Mouse (Mus musculus) activated CD4-positive, CD25-positive, alpha-beta regulatory T cell, adult 9 weeks (primary cell): Measurements from ENCODE around the gene Pcsk1n. TPM values are rescaled to one million over a fixed set of nuclear protein-coding genes. Genes with fewer than 3 reads are reported as not detected.

Source experiments
- polyA plus RNA-seq: library from polyadenylated mRNA; unstranded; fragments of 100-300 nt; shearing (Covaris generic); gene quantifications from one replicate; pipeline ENCODE4 v1.2.1, GENCODE M21; 2017

The Pcsk1n gene
- not detected for polyA plus RNA-seq

GRCm38 (mm10) chrX:7919601-7920383 is at the start of gene Pcsk1n:
Pcsk1n (plus strand) TSS chrX:7919822.

GRCm38 (mm10) chrX:7878007-7878419 is 41.6 kb upstream of the Pcsk1n start, which contains the start of gene Pim2:
Pim2 (plus strand) TSS chrX:7878262.

GRCm38 (mm10) chrX:7883841-7884567 is 35.6 kb upstream of the Pcsk1n start, which contains the start of gene Slc35a2:
Slc35a2 (plus strand) TSS chrX:7884028.

GRCm38 (mm10) chrX:7898880-7899874 is 20.4 kb upstream of the Pcsk1n start, which contains the start of the genes Pqbp1 and Timm17b:
Pqbp1 (minus strand) TSS chrX:7899269.
Timm17b (plus strand) TSS chrX:7899357.

GRCm38 (mm10) chrX:7907735-7908134 is 11.9 kb upstream of the Pcsk1n start, which contains the start of gene Gm10491:
Gm10491 (minus strand) TSS chrX:7907835.

GRCm38 (mm10) chrX:7909242-7909641 is 10.4 kb upstream of the Pcsk1n start, which contains the start of gene Gm10490:
Gm10490 (plus strand) TSS chrX:7909542.

GRCm38 (mm10) chrX:7928270-7928790 is 8.7 kb downstream of the Pcsk1n start, which contains the start of gene Eras:
Eras (minus strand) TSS chrX:7928607.

GRCm38 (mm10) chrX:7947108-7947899 is 27.7 kb downstream of the Pcsk1n start, which contains the start of gene Hdac6:
Hdac6 (minus strand) TSS chrX:7947889.

Other genes starting within 250 kb of the Pcsk1n start
- 130 TPM for gene Plp2, start 248.4 kb upstream of the Pcsk1n start, polyA plus RNA-seq
- not detected for gene Magix, start 238.6 kb upstream of the Pcsk1n start, polyA plus RNA-seq
- 69.0 TPM for gene Gpkow, start 222.7 kb upstream of the Pcsk1n start, polyA plus RNA-seq
- gene Wdr45, start 205.5 kb upstream of the Pcsk1n start, polyA plus RNA-seq = 85.0 TPM
- not detected for gene Gm45208, start 197.6 kb upstream of the Pcsk1n start, polyA plus RNA-seq
- gene Praf2, start 191.4 kb upstream of the Pcsk1n start, polyA plus RNA-seq = 35.0 TPM
- 0.70 TPM for gene Ccdc120, start 168.9 kb upstream of the Pcsk1n start, polyA plus RNA-seq
- 47.9 TPM for gene Tfe3, start 157.3 kb upstream of the Pcsk1n start, polyA plus RNA-seq
- gene Gripap1, start 130.1 kb upstream of the Pcsk1n start, polyA plus RNA-seq = 112 TPM
- gene Kcnd1, start 97.5 kb upstream of the Pcsk1n start, polyA plus RNA-seq = 1.1 TPM
- 16.6 TPM for gene Otud5, start 78.5 kb upstream of the Pcsk1n start, polyA plus RNA-seq
- 75.3 TPM for gene Pim2, start 41.6 kb upstream of the Pcsk1n start, polyA plus RNA-seq
- 41.7 TPM for gene Slc35a2, start 35.8 kb upstream of the Pcsk1n start, polyA plus RNA-seq
- 155 TPM for gene Pqbp1, start 20.6 kb upstream of the Pcsk1n start, polyA plus RNA-seq
- gene Timm17b, start 20.5 kb upstream of the Pcsk1n start, polyA plus RNA-seq = 154 TPM
- gene Gm10491, start 12.0 kb upstream of the Pcsk1n start, polyA plus RNA-seq = not detected
- not detected for gene Gm10490, start 10.3 kb upstream of the Pcsk1n start, polyA plus RNA-seq
- gene Eras, start 8.8 kb downstream of the Pcsk1n start, polyA plus RNA-seq = not detected
- 21.6 TPM for gene Hdac6, start 28.1 kb downstream of the Pcsk1n start, polyA plus RNA-seq
- 41.6 TPM for gene Gata1, start 58.2 kb downstream of the Pcsk1n start, polyA plus RNA-seq
- gene Glod5, start 98.7 kb downstream of the Pcsk1n start, polyA plus RNA-seq = not detected
- gene Suv39h1, start 154.9 kb downstream of the Pcsk1n start, polyA plus RNA-seq = 27.3 TPM
- gene Was, start 170.7 kb downstream of the Pcsk1n start, polyA plus RNA-seq = 92.8 TPM
- 33.2 TPM for gene Wdr13, start 213.1 kb downstream of the Pcsk1n start, polyA plus RNA-seq
- 443 TPM for gene Rbm3, start 226.1 kb downstream of the Pcsk1n start, polyA plus RNA-seq